Comparison of ENCODE assay signal across 28 mouse cellular contexts in genomic region chr11:6855942-6856341, GRCm38 (mm10). TPM values are rescaled to one million over a fixed set of nuclear protein-coding genes. Genes with fewer than 3 reads are reported as not detected.
"Had no signal": no experiment of that assay in that cellular context is flagged by ENCODE, and none has a peak within 500 bp of the region (broad histone marks: within the 10 kb centered on the region; RNA-seq: fewer than 3 reads in every experiment).

No protein-coding gene starts in this region.

- H3K27me3 ChIP-seq: hindbrain, embryonic 12.5 days; intestine, embryonic 15.5 days; limb, embryonic 12.5 days had no signal

- DNase-seq: gastrocnemius, adult 2 months; gastrocnemius, postnatal 10 days; gastrocnemius, postnatal 25 days; heart, adult 18-20 months; heart, postnatal 10 days; heart, postnatal 4 days; kidney, adult 18-20 months; kidney, adult 8-10 months; kidney, postnatal 10 days; kidney, postnatal 25 days; kidney, postnatal 4 days had no signal

- H3K9ac ChIP-seq: hindbrain, embryonic 12.5 days; hindbrain, embryonic 14.5 days; intestine, embryonic 15.5 days; limb, embryonic 12.5 days had no signal

- H3K4me3 ChIP-seq: gastrocnemius, adult 2 months; hindbrain, embryonic 10.5 days; hindbrain, embryonic 12.5 days; intestine, embryonic 15.5 days; layer of hippocampus, adult 2 months; left cerebral cortex, adult 2 months; limb, embryonic 10.5 days; limb, embryonic 12.5 days had no signal

- H3K4me2 ChIP-seq: heart, embryonic 11.5 days; hindbrain, embryonic 12.5 days; hindbrain, embryonic 14.5 days; intestine, embryonic 15.5 days; limb, embryonic 12.5 days had no signal

- H3K9me3 ChIP-seq: intestine, embryonic 15.5 days; limb, embryonic 10.5 days; limb, embryonic 12.5 days had no signal

- H3K36me3 ChIP-seq: hindbrain, embryonic 10.5 days; hindbrain, embryonic 12.5 days; intestine, embryonic 15.5 days; limb, embryonic 10.5 days; limb, embryonic 12.5 days had no signal

- ATAC-seq: hindbrain, embryonic 16.5 days; inflammation-experienced regulatory T-cells, adult 6 months; intestine, embryonic 15.5 days; intestine, postnatal 0 days had no signal

- H3K4me1 ChIP-seq: intestine, embryonic 15.5 days had no signal

- H3K27ac ChIP-seq: gastrocnemius, adult 2 months; hindbrain, embryonic 10.5 days; hindbrain, embryonic 12.5 days; hindbrain, embryonic 14.5 days; intestine, embryonic 15.5 days; layer of hippocampus, adult 2 months; left cerebral cortex, adult 2 months; limb, embryonic 10.5 days; limb, embryonic 12.5 days had no signal

RNA-seq across cellular contexts. Expression of gene Gm11983, which starts 18.5 kb away (rescaled TPM):
- polyA plus RNA-seq: heart, embryonic 11.5 days; heart, embryonic 14.5 days; heart, embryonic 16.5 days; hindbrain, embryonic 10.5 days; hindbrain, embryonic 12.5 days; hindbrain, embryonic 14.5 days; hindbrain, embryonic 16.5 days; inflammation-experienced regulatory T-cells, adult 6 months; intestine, embryonic 15.5 days; intestine, postnatal 0 days; kidney, embryonic 14.5 days; kidney, embryonic 16.5 days; limb, embryonic 10.5 days; limb, embryonic 12.5 days; limb, embryonic 14.5 days had no signal
